Mouse (Mus musculus) thymus, postnatal 10 days (tissue): ENCODE measurements around the gene Gm4922.

ENCODE experiments used
- DNase-seq, 2 experiments: peaks; one replicate each; pipeline ENCODE4 v3.0.0; 2021; ENCODE audit warnings: low spot score in 2 of 2

The Gm4922 gene

DNA sequence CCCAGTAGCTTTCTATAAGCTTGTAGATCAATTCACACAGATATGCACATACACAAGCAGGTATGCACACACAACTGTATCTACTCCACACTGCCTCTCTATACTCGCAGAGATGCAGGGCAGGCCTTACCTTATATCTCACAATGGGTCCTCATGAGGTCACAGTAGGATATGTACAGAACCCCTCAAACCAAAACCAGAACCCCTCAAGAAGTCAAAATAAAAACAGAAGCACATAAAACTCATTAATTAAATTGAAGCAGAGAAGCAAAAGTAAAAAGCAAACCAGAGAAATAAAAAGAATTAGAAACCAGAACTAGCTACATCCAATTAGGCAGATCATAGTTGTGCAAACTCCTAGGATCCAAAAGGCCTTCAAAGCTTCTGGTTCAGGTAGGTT is at the start of gene Gm4922:
Gene Gm4922, minus strand, starts transcription at position 101 of the 400 bp plus-strand sequence.
- no peak for DNase-seq

- DNase-seq, result peak; percentile 26 to 57
Measured at GRCm38 (mm10) chr10:18835684-18836479, 49.3 kb upstream of the Gm4922 start.

DNA sequence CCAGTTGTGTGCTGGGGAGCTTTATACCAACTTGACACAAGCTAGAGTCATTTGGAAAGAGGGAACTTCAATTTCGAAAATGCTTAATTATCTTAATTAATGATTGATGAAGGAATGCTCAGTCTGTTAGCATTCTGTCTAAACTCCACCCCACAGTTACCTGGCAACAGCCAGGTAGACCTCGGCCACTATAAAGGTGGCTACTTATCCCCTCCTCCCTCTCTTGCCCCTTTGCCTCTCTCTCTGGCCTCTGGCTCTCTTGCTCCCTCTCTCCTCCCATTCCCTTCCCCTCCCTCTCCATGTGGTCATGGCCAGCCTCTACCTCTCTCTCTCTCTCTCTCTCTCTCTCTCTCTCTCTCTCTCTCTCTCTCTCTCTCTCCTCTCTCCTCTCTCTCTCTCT is 47.8 kb upstream of the Gm4922 start:
- DNase-seq, result no peak

- DNase-seq, result no peak
Measured at GRCm38 (mm10) chr10:18831823-18832222, 45.2 kb upstream of the Gm4922 start.

GRCm38 (mm10) chr10:18830359-18830758 is 43.8 kb upstream of the Gm4922 start:
- DNase-seq, result no peak

DNA sequence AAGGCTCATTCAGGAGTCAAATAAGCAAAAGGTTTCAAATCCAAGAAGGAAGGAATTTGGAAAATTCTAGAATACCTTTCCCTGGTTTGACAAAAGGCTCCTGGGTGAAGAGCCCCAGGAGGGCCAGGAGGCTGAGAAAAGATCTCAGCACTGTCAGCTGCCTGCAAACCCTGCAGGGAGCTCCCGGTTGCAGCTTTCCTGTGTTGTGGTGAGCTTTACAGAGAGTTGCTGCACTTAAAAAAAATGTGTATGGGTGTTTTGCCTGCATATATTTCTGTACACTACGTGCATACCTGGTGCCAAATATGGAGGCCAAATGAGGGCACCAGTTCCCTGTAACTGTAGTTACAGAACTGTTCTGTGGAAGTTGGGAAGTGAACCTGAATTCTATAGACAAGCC is 41.3 kb upstream of the Gm4922 start:
- peak; percentile 43 to 53 for DNase-seq

DNA sequence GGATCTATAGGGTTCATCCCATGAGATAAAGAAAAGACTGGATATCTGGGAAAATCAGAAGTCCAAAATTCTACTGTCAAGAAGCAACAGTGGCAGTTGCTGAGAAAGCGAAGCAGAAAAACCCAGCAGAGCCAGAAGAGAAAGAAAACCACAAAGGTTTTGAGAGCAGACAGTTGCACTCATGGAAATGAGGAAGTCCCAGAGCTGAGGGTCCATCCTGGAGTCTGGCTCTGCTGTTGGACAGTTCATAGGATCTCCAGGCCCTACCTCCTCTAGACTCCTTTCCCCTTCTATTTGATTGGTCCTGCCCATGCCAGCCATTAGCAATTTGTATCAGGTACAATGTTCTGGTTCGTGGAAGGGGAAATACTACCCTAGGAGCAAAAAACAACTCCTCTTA is 39.5 kb upstream of the Gm4922 start:
- DNase-seq, result no peak

- no peak for DNase-seq
Measured at GRCm38 (mm10) chr10:18825143-18825542, 38.5 kb upstream of the Gm4922 start.

- no peak for DNase-seq
Measured at GRCm38 (mm10) chr10:18816560-18816959, 30.0 kb upstream of the Gm4922 start.

GRCm38 (mm10) chr10:18811751-18812150 is 25.2 kb upstream of the Gm4922 start:
- no peak for DNase-seq

DNA sequence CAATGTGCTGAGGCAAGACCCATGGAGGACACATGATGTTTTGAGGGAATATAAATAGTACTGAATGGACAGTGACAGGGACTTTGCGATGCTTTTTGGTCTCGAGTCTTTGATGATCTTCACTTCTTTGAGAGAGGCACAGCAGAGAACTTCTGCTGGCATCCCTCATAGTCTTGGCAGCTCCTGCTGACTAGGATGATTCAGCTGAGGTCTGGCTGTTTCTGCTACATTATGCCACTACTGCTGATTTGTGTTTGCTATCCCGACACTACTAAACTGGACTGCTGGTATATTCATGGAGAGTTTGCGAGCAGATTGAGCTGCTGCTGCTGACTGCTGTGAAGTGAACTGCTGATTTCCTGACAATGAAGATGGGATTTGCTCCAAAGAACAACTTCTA is 3.5 kb upstream of the Gm4922 start:
- no peak for DNase-seq

- DNase-seq, result no peak
Measured at GRCm38 (mm10) chr10:18788601-18789000, 2.0 kb upstream of the Gm4922 start.

- DNase-seq, result no peak
Measured at GRCm38 (mm10) chr10:18777546-18777945, 9.0 kb downstream of the Gm4922 start.

DNA sequence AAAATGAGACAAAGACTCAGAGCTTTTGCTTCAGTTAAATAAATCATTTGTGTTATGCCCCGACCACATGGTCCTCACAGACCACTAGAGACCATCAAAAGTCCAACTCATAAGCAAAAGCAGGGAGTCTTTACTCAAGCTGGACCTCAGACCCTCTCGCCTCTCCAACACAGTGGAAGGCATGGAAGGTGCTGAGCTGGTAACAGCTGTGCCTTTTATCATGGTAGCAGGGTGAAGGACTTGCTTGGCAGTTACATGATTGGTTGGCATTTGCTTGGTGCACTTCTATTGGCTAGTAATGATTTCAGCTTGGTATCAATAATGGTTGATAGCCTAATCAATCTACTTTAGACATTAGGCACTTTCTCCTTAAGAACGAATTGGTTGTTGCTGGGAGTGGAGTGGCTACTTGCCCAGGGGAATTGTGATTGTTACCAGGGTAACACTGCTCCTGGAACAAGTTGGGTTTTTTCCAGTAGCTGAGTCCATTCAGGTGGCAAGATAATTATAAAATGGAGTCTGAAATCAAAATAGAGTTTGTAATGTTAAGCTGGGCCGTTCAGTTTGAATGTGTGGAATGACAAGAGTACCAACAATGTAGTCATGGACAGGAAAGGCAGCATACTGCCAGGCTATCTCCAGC is 13.9 kb downstream of the Gm4922 start:
- no peak for DNase-seq

DNA sequence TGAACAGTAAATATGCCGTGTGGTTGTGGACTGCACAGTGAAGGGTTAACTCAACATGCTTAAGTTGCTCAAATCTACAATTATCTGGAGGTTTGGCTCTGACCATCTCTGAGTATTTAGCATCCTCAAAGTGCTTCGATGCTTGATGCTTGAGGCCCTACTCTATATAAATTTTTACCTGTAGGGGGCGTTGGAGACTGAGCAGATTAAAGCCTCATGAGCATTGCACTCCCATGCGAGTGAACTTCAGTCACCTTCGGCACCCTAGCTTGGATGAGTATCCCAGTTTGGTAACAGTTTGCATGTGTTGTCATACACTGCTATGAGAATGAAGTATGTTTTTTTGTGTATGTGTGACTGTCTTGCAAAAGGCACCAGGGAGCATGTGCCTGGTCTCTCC is 16.7 kb downstream of the Gm4922 start:
- peak in 1 of 2 experiments; percentile 16 for DNase-seq

- DNase-seq, result peak; percentile 48 to 70
Measured at GRCm38 (mm10) chr10:18760241-18760640, 26.4 kb downstream of the Gm4922 start.

- DNase-seq, result no peak
Measured at GRCm38 (mm10) chr10:18750057-18750456, 36.5 kb downstream of the Gm4922 start.

- DNase-seq, result peak; percentile 18 to 44
Measured at GRCm38 (mm10) chr10:18743286-18744142, 43.1 kb downstream of the Gm4922 start, which contains the start of gene Arfgef3. Arfgef3 (minus strand) TSS chr10:18743949.

DNA sequence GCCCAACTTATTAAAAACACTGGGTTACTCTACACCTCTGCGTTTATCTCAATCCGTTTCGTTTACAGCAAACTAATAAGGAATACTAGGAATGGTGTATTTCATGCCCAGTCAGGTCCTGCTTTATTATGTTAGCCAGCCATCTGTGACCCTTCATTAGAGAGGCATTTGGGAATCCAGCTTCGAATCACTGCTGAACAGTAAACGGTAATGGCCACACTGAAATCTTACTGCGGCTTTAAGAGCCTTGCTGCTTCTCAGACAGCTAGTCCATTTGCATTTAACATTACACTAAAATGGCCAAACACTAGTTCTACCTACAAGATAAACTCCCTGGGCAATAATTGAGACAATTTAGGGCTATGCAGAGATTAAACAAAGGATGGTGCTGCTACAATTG is 44.5 kb downstream of the Gm4922 start:
- DNase-seq, result no peak

GRCm38 (mm10) chr10:18741024-18741423 is 45.6 kb downstream of the Gm4922 start:
- DNase-seq, result no peak
